In genomic region chr2:169641547-169641946, GRCm38 (mm10) we compare ENCODE assay signal across 13 mouse cellular contexts. TPM values are rescaled to one million over a fixed set of nuclear protein-coding genes. Genes with fewer than 3 reads are reported as not detected.
DNase-seq lines count a peak whose midpoint lies in the region; ATAC-seq and TF ChIP-seq lines count a peak whose summit lies in the region.
"Had no signal": no experiment of that assay in that cellular context is flagged by ENCODE, and none has a peak within 500 bp of the region (broad histone marks: within the 10 kb centered on the region; RNA-seq: fewer than 3 reads in every experiment).

No protein-coding gene starts in this region.

- 52% methylated on average over 14 of the region's 14 CpGs for WGBS in hindbrain, embryonic 14.5 days
- WGBS in hindbrain, embryonic 11.5 days: 73% methylated on average over 14 of the region's 14 CpGs
- 56% methylated on average over 14 of the region's 14 CpGs for WGBS in limb, embryonic 12.5 days

- H3K4me3 ChIP-seq in hindbrain, embryonic 14.5 days (replicated peaks; ENCODE audit: low read length): no peak overlapping the region
- H3K4me3 ChIP-seq in hindbrain, embryonic 11.5 days (ENCODE audit: low read depth, low read length): no peak overlapping the region
- no peak overlapping the region for H3K4me3 ChIP-seq in testis, adult 2 months (ENCODE audit: control insufficient read depth, low read depth, low read length)
- H3K4me3 ChIP-seq in limb, embryonic 12.5 days (replicated peaks): no peak overlapping the region

- peaks cover 27% of the 10 kb centered on the region for H3K4me1 ChIP-seq in hindbrain, embryonic 14.5 days (replicated peaks; ENCODE audit: control insufficient read depth, insufficient read depth, low read length)
- H3K4me1 ChIP-seq in hindbrain, embryonic 11.5 days (replicated peaks; ENCODE audit: control insufficient read depth, insufficient read depth, low read length): no peaks in the 10 kb centered on the region; the same call in 1 of the 2 replicates
- H3K4me1 ChIP-seq in testis, adult 2 months (ENCODE audit: control insufficient read depth, insufficient read depth, low read length): peaks cover 2% of the 10 kb centered on the region; the same call in 1 of the 2 replicates
- peaks cover 39% of the 10 kb centered on the region for H3K4me1 ChIP-seq in limb, embryonic 12.5 days (replicated peaks)

- no peaks in the 10 kb centered on the region for H3K27me3 ChIP-seq in hindbrain, embryonic 14.5 days (ENCODE audit: control insufficient read depth, insufficient read depth, low read length)
- H3K27me3 ChIP-seq in hindbrain, embryonic 11.5 days (ENCODE audit: control insufficient read depth, insufficient read depth, low read length): no peaks in the 10 kb centered on the region
- no peaks in the 10 kb centered on the region for H3K27me3 ChIP-seq in testis, adult 2 months (ENCODE audit: control insufficient read depth, insufficient read depth, low read length)
- no peaks in the 10 kb centered on the region for H3K27me3 ChIP-seq in limb, embryonic 12.5 days

- no peak for TF ChIP-seq POLR2A in testis, adult 2 months (IDR thresholded peaks at IDR 0.05; ENCODE audit: control insufficient read depth, low read depth, low read length)

- H3K27ac ChIP-seq in hindbrain, embryonic 14.5 days: no peak overlapping the region
- no peak overlapping the region for H3K27ac ChIP-seq in hindbrain, embryonic 11.5 days (ENCODE audit: low read depth, low read length)
- peak overlapping the region; percentile 29; the same call in 1 of the 2 replicates for H3K27ac ChIP-seq in testis, adult 2 months (ENCODE audit: control insufficient read depth, insufficient read depth, low read depth, low read length)
- H3K27ac ChIP-seq in limb, embryonic 12.5 days: no peak overlapping the region

- no peaks in the 10 kb centered on the region for H3K36me3 ChIP-seq in hindbrain, embryonic 14.5 days (replicated peaks; ENCODE audit: control insufficient read depth, insufficient read depth)
- no peaks in the 10 kb centered on the region for H3K36me3 ChIP-seq in hindbrain, embryonic 11.5 days (ENCODE audit: control insufficient read depth, insufficient read depth, low read length)
- H3K36me3 ChIP-seq in testis, adult 2 months (ENCODE audit: control insufficient read depth, insufficient read depth, low read length): no peaks in the 10 kb centered on the region
- no peaks in the 10 kb centered on the region for H3K36me3 ChIP-seq in limb, embryonic 12.5 days

- no peak for ATAC-seq in hindbrain, embryonic 14.5 days (ENCODE audit: low FRiP score)
- no peak for ATAC-seq in hindbrain, embryonic 11.5 days (ENCODE audit: low FRiP score)
- ATAC-seq in limb, embryonic 12.5 days (ENCODE audit: insufficient number of reproducible peaks, insufficient read depth, low FRiP score, low TSS enrichment, low read depth): no peak
- ATAC-seq: liver, postnatal 0 days had no signal

- no peaks in the 10 kb centered on the region for H3K9me3 ChIP-seq in hindbrain, embryonic 14.5 days (ENCODE audit: control insufficient read depth, low read length)
- H3K9me3 ChIP-seq in hindbrain, embryonic 11.5 days (ENCODE audit: control insufficient read depth, low read length): no peaks in the 10 kb centered on the region
- no peaks in the 10 kb centered on the region for H3K9me3 ChIP-seq in limb, embryonic 12.5 days

- no peak for DNase-seq in hindbrain, embryonic 14.5 days (ENCODE audit: low spot score)
- DNase-seq in hindbrain, embryonic 11.5 days (ENCODE audit: low spot score): no peak
- no peak for DNase-seq in testis, postnatal 14 days (ENCODE audit: low spot score)
- no peak for DNase-seq in layer of hippocampus, adult 9-11 months
- no peak for DNase-seq in layer of hippocampus, postnatal 14 days (ENCODE audit: low spot score in 2 of 2)
- DNase-seq: cerebellum, postnatal 14 days; gastrocnemius, postnatal 10 days; heart, postnatal 36 days; liver, postnatal 0 days had no signal

- H3K4me2 ChIP-seq in hindbrain, embryonic 14.5 days (replicated peaks): 0 out of 2 replicates have a peak overlapping the region, but pooled peaks have one; percentile 10
- no peak overlapping the region for H3K4me2 ChIP-seq in hindbrain, embryonic 11.5 days (replicated peaks; ENCODE audit: low read depth, low read length)
- H3K4me2 ChIP-seq in limb, embryonic 12.5 days: peak overlapping the region; percentile 24; the same call in 1 of the 2 replicates

- TF ChIP-seq CTCF in testis, adult 2 months (IDR thresholded peaks at IDR 0.05; ENCODE audit: control insufficient read depth, insufficient read depth, insufficient replicate concordance, low read depth, low read length): no peak

- H3K9ac ChIP-seq in hindbrain, embryonic 14.5 days: no peak overlapping the region
- no peak overlapping the region for H3K9ac ChIP-seq in hindbrain, embryonic 11.5 days (ENCODE audit: low read depth, low read length)
- no peak overlapping the region for H3K9ac ChIP-seq in limb, embryonic 12.5 days (replicated peaks)
- H3K9ac ChIP-seq: liver, postnatal 0 days had no signal

RNA-seq across cellular contexts. Expression of gene Tshz2, which starts 8.7 kb away (rescaled TPM):
- polyA plus RNA-seq in hindbrain, embryonic 14.5 days (2014; fragmentation: Nextera tagmentation; extraction: Ambion mirVana): 29.8 and 38.1 TPM in 2 replicates
- polyA plus RNA-seq in hindbrain, embryonic 11.5 days (2014; fragmentation: Nextera tagmentation; extraction: Ambion mirVana): 5.9 and 6.4 TPM in 2 replicates
- polyA plus RNA-seq in testis, adult 2 months (2012; rRNA removed): 4.5 and 4.9 TPM in 2 replicates
- polyA plus RNA-seq in limb, embryonic 12.5 days (2016; fragmentation: Nextera tagmentation; extraction: Ambion mirVana): 10.9 and 12.0 TPM in 2 replicates
- total RNA-seq in layer of hippocampus, postnatal 14 days (2021): 10 to 100 TPM in 1 of 2 experiments, 1 to 10 TPM in 1; 8.6 to 26.7 TPM
- total RNA-seq: monocyte, adult 5-6 weeks had no signal

RNA-seq across cellular contexts. Expression of gene Gm11011, which starts 54.0 kb away (rescaled TPM):
- polyA plus RNA-seq in hindbrain, embryonic 14.5 days (2014; fragmentation: Nextera tagmentation; extraction: Ambion mirVana): not detected in 2 replicates
- polyA plus RNA-seq in hindbrain, embryonic 11.5 days (2014; fragmentation: Nextera tagmentation; extraction: Ambion mirVana): not detected in 2 replicates
- not detected in 2 replicates for polyA plus RNA-seq in testis, adult 2 months (2012; rRNA removed)
- polyA plus RNA-seq in limb, embryonic 12.5 days (2016; fragmentation: Nextera tagmentation; extraction: Ambion mirVana): not detected in 2 replicates
- total RNA-seq in layer of hippocampus, postnatal 14 days (2021): not detected
- total RNA-seq: gastrocnemius, postnatal 10 days; heart, postnatal 36 days; left cerebral cortex, postnatal 10 days; monocyte, adult 5-6 weeks had no signal
- polyA plus RNA-seq: liver, postnatal 0 days had no signal
